28 mouse cellular contexts compared by ENCODE assay signal in the genomic region with DNA sequence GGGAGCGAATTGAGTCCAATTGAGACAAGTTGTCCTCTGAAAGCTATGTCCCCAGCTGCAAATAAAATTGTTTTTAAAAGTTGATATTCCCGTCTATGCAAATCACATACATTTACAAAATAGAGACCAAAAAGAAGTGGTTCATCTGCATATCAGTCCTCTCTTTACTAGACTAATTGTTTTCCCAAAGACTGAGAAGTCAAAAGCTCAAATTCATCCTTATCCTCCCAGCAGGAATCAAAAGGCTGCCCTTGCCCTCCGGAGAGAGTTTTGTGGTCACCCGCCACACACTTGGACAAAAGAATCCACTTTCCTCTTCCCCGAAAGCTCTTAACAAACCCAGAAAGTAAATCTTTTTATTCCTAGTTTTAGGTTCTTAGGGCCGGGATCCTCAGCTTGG.
"Had no signal": no experiment of that assay in that cellular context is flagged by ENCODE, and none has a peak within 500 bp of the region (broad histone marks: within the 10 kb centered on the region; RNA-seq: fewer than 3 reads in every experiment).

No protein-coding gene starts in this region.

- H3K4me2 ChIP-seq: heart, embryonic 12.5 days; hindbrain, embryonic 12.5 days; hindbrain, embryonic 15.5 days; kidney, embryonic 15.5 days; limb, embryonic 12.5 days; liver, embryonic 11.5 days; liver, embryonic 13.5 days; liver, embryonic 15.5 days had no signal

- DNase-seq: gastrocnemius, adult 2 months; gastrocnemius, postnatal 10 days; gastrocnemius, postnatal 25 days; heart, adult 18-20 months; heart, postnatal 10 days; heart, postnatal 4 days; kidney, adult 11 months; kidney, adult 2 months; kidney, adult 9 months; kidney, postnatal 14 days; kidney, postnatal 36 days; layer of hippocampus, adult 9-11 months; layer of hippocampus, postnatal 36 days; left cerebral cortex, postnatal 4 days; liver; liver, embryonic 13.5 days had no signal

- H3K27ac ChIP-seq: gastrocnemius, adult 2 months; heart, embryonic 10.5 days; hindbrain, embryonic 10.5 days; hindbrain, embryonic 12.5 days; hindbrain, embryonic 15.5 days; hindbrain, postnatal 0 days; kidney, embryonic 15.5 days; kidney, postnatal 0 days; limb, embryonic 12.5 days; liver, embryonic 13.5 days; liver, embryonic 15.5 days had no signal

- H3K36me3 ChIP-seq: heart, embryonic 10.5 days; heart, embryonic 12.5 days; hindbrain, embryonic 10.5 days; hindbrain, embryonic 12.5 days; hindbrain, embryonic 15.5 days; kidney, embryonic 15.5 days; limb, embryonic 12.5 days; liver, embryonic 13.5 days; liver, embryonic 15.5 days had no signal

- H3K9me3 ChIP-seq: heart, embryonic 10.5 days; hindbrain, embryonic 10.5 days; hindbrain, embryonic 12.5 days; hindbrain, embryonic 15.5 days; kidney, embryonic 15.5 days; limb, embryonic 12.5 days; liver, embryonic 13.5 days; liver, embryonic 15.5 days had no signal

- H3K9ac ChIP-seq: heart, embryonic 12.5 days; hindbrain, embryonic 12.5 days; hindbrain, embryonic 15.5 days; kidney, embryonic 15.5 days; limb, embryonic 12.5 days; liver, embryonic 13.5 days; liver, embryonic 15.5 days had no signal

- ATAC-seq: hindbrain, postnatal 0 days; intestine, embryonic 16.5 days had no signal

- H3K4me3 ChIP-seq: gastrocnemius, adult 2 months; heart, embryonic 10.5 days; heart, embryonic 12.5 days; hindbrain, embryonic 10.5 days; hindbrain, embryonic 12.5 days; hindbrain, embryonic 15.5 days; kidney, embryonic 15.5 days; limb, embryonic 12.5 days; liver, embryonic 13.5 days; liver, embryonic 15.5 days had no signal
